Mouse (Mus musculus): ENCODE data around the gene Ubash3b.

Ubash3b gene

DNA sequence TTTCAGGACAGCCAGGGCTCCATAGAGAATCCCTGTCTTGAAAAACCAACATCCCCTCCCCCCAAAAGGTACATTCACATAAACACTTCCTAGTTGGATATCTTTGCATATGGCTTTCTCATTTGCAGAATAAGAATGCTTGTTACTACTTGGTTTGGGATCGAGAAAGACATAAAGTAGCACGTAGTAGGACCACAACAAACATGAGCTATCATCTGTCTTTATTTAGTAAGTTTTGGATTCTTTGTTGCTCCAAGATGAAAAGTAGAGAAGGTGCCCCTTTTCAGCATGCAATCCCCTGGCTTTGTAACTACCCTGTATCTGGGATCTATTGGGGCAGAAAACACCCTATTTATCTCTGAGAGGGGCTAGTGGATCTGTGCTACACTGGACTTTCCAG lies 25.2 kb downstream of the Ubash3b start:
- DNase-seq (ENCODE audit: low spot score in 2 of 2): no peak

DNA sequence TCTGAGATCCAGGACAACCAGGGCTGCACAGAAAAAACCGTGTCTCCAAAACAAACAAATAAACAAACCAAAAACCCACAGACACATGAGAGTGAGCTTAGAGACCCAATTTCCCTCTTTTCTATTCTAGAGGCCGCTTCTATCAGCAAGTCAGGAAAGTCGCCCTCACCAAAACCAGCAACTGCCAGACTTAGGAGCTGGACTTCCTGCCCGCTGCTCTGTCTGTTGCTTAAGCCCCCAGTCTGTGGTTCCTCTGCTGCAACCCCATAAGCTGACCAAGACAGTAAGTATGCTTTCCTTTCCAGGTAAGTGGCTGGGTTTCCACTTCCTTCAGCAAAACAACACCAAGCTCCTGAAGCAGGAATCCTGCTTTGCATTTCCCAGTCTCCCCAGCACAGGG lies 26.6 kb downstream of the Ubash3b start:
- DNase-seq (ENCODE audit: low spot score in 2 of 2): no peak

DNA sequence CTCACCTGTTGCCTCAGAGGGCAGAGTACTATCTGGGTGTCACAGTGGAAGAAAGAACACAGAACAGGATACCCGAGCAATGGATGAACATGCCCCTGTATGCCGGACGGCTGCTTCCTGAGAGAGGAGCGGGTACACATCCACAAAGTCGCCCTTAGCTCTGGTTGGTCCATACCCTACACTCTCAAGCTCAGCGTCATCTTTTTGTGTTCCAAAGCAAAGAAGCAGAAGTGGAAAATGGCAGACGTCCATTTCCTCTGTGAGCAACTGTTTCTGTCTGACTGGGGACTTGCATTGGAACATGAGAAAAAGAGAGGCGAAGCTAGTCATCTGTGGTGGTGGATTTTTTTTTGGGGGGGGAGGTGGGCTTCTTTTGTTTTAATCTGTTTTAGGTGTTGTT lies 30.9 kb downstream of the Ubash3b start:
- DNase-seq (ENCODE audit: low spot score in 2 of 2): no peak

DNA sequence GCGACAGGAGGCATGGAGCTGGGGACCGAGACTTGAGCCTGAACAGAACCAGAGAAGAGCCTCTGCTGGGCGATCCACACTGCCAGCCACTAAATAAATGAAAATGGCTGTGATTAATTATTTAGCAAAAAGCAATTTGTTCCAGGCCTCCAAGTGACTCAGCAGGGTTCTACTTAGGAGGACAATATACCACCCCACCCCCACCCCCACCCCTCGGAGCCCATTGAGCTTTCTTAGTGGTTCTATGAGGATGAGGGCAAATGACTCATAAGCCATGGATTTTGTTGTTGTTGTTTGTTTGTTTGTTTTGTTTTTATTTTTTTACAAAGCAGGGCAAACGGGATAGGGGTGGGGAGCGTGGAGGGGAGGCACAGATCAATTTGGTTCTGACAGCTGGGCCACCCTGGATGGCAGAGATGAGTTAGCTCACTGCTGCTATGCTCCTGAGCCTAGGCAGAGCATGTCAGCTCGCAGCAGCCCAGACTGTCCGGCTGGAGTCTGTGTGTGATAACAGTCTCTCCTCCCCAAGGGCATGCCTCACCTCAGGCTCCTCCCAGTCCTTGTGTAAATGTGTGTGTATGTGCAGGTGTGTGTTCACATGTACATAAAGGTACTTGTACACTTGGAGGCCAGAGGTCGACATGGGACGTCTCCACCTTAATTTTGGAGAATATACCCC lies 31.6 kb downstream of the Ubash3b start:
- no peak for DNase-seq (ENCODE audit: low spot score in 2 of 2)

- no peak for DNase-seq (ENCODE audit: low spot score in 2 of 2)
Measured at GRCm38 (mm10) chr9:41129273-41129672, 32.2 kb downstream of the Ubash3b start.

DNA sequence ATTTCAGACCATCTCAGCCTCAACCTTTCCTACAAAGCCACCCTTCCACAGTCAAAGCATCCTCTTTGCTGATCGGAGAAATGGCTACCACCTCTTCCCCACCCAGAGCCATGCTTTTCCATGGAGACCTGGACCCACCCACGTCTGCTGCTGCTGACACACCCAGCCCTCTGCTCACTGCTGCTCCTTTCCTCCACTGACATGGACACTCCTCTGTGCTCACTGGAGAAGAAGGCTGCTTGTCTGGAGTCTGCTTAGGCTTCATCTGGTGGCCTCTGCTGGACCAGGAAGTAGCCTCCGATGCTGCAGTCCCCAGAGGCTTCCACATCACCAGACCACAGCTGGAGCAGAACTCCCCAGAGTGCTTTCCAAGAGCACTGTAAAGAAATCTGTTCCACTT lies 34.8 kb downstream of the Ubash3b start:
- no peak for DNase-seq (ENCODE audit: low spot score in 2 of 2)

DNA sequence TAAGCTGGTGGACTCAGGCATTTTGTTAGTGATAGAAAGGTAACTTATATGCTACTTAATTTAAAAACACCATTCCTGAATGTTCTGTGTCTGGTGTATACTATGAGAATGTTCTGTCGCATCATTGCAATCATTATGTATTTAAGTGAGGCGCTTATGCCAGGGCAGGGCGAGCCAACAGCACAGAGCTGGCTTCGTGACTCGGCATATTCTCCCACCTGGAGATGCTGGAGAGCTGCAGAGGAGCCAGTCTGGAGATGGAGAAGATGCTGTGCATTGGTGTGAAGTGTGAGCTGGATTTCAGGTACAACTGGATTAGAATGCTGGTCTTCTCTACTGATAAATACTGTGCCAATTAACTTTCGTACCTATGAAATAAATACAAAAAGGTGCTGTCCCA lies 37.2 kb downstream of the Ubash3b start:
- DNase-seq (ENCODE audit: low spot score in 2 of 2): no peak

GRCm38 (mm10) chr9:41122390-41123110 lies 38.9 kb downstream of the Ubash3b start:
- DNase-seq (ENCODE audit: low spot score in 2 of 2): peak in 1 of 2 experiments; percentile 20

- DNase-seq (ENCODE audit: low spot score in 2 of 2): no peak
Measured at GRCm38 (mm10) chr9:41121701-41122354, 39.7 kb downstream of the Ubash3b start.

- no peak for DNase-seq (ENCODE audit: low spot score in 2 of 2)
Measured at GRCm38 (mm10) chr9:41119958-41120357, 41.5 kb downstream of the Ubash3b start.

- no peak for DNase-seq (ENCODE audit: low spot score in 2 of 2)
Measured at GRCm38 (mm10) chr9:41118065-41118464, 43.4 kb downstream of the Ubash3b start.

DNA sequence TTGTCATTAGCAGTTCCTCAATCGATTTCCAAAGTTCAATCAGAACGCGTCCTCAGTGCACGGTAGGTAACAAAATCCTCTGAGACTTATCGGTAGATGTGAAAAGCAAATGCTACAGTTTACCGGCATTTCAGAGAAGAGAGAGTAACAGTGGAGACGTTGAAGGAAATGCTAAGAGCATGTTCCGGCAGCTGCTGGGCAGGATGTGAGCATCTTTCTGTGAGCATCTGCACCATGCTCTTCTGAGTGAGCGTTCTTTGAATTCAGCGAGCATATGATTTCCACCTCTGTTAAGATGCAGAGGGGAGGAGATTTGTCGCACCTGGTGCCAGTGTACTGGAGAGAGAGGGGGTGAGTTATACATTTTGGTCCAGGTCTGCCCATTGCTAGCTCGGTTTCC lies 45.4 kb downstream of the Ubash3b start:
- DNase-seq (ENCODE audit: low spot score in 2 of 2): no peak

GRCm38 (mm10) chr9:41114367-41114766 lies 47.1 kb downstream of the Ubash3b start:
- DNase-seq (ENCODE audit: low spot score in 2 of 2): no peak

DNA sequence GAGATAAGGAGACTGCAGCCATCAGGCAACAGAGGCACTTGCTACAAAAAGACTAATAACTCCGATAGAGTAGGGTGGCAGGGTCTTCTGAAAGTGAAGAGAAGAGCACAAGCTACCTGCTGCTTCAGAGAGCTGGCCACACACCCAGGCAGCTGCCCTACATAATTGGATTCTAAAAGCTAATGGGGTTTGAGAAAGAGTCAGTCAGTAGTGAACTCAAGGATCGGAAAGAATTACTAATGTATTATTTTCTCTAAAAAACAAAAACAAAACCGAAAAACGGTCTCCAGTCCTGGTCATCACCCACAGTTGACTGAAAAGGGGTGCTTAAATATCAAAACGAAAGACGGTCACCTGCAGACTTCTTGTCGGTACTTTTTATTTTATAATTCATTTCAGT lies 51.7 kb downstream of the Ubash3b start:
- DNase-seq (ENCODE audit: low spot score in 2 of 2): no peak

DNA sequence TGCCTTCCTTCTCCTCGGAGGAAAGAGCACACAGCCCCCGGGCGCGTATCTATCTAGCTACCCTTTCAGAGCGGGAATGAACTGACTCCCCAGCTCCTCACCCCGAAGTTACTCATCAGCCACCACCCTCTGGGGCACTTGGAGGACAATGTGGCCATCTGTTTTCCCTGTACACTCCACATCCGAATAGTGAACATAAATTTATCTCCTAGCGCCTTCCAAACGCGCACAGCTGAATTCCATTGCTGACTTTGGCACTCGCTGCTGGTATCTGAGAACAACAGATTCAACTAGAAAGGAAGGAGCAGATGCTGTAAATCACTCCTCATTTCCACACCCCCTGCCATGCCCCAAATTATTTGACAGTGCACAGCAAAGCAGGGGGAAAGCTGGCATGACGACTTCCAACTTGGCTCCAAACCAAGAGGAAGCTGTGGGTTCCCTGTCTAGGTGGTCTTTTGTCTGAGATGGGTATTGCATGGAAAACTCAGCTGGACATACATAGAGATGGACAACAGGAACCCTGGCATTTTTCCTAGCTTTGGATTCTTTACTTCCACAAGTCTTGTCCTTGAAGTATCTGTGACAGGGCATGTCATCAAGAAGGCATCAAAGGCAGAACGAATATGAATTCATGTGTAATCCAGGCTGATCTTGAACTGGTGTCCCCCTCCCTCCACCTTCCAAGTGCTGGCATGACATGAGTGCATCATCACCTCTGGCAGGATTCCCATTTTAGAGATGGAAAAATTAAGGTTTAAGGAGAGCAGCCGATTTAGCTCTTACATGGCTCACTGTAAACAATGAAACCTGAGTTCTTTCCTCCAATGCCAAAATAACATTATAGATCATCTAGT lies 52.9 kb downstream of the Ubash3b start:
- peak in 1 of 2 experiments; percentile 63 for DNase-seq (ENCODE audit: low spot score in 2 of 2)

- DNase-seq (ENCODE audit: low spot score in 2 of 2): no peak
Measured at GRCm38 (mm10) chr9:41105201-41105643, 56.3 kb downstream of the Ubash3b start.

DNA sequence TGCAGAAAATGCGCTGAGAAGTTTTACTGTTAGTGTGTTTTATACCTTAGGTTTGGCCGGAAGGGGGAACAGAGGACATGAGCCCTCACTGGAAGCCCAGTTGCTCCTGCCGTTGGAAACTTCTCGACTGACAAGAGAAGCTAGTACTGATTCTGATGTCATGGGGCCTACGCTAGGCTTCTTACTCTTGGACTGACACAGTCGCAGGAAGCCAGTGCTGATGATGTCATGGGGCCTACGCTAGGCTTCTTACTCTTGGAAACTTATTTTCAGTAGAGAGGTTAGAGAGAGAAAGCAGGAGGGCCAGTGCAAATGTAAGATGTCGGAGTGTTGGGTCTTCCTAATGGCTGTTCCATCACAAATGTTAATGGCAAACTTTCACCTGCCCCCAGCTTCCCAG lies 57.8 kb downstream of the Ubash3b start:
- DNase-seq (ENCODE audit: low spot score in 2 of 2): no peak

- no peak for DNase-seq (ENCODE audit: low spot score in 2 of 2)
Measured at GRCm38 (mm10) chr9:41102613-41103012, 58.9 kb downstream of the Ubash3b start.

- DNase-seq (ENCODE audit: low spot score in 2 of 2): no peak
Measured at GRCm38 (mm10) chr9:41099897-41100296, 61.6 kb downstream of the Ubash3b start.

GRCm38 (mm10) chr9:41099067-41099466 lies 62.4 kb downstream of the Ubash3b start:
- DNase-seq (ENCODE audit: low spot score in 2 of 2): no peak

GRCm38 (mm10) chr9:41098065-41098464 lies 63.4 kb downstream of the Ubash3b start:
- no peak for DNase-seq (ENCODE audit: low spot score in 2 of 2)

DNA sequence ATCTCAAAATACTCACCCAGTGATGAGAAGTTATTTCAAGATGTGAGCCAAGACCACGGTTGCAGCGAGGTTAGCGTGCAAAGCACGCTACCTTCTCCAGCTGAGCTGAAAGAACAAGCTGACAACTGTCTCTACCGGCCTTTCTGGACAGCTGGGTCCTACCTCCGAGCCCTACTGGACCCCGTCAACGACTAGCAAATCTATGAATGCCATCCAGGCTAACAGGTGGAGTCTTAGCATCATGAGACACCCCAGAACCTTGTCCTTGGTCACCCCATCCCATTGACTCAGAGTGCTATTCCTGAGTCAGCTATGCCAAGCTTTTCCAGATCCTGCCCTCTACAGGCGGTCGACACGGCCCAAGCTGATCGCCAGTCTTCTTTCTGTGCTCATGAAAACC lies 69.5 kb downstream of the Ubash3b start:
- no peak for DNase-seq (ENCODE audit: low spot score in 2 of 2)
